Comparison of ENCODE assay signal across 18 mouse cellular contexts in the genomic region with DNA sequence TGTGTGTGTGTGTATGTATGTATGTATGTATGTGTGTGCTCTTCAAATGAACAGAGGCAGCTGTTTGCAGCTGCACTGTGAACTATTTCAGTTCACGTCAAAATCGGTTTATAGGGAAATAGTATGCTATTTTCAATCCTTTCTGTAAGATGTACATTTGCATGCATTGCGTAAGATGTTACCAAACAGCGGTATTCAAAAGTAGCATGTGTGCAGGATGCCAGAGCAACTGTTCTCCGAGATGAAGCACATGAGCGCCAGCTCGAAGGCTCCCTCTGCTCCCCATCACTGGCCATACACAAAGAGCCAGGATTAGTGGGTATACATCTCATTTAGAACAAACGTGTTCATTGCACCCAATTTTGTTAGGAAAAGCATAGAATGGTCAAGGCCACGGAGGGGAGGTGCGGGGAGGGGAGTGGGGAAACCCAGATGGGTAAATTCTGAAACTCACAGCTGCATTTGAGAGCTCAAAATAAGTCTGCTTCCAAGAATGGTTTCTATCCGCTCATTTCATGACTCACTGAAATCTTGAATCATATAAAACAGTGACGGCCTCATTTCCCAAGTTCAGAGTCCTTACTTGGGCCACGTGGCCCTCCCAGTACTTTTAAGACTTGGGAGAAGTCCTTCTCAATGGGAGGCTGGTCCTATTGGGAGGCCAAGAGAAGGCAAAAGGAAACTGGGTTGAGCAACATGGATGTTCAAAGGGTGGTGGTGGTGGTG. TPM values are rescaled to one million over a fixed set of nuclear protein-coding genes. Genes with fewer than 3 reads are reported as not detected.
DNase-seq lines count a peak whose midpoint lies in the region; ATAC-seq and TF ChIP-seq lines count a peak whose summit lies in the region.
"Had no signal": no experiment of that assay in that cellular context is flagged by ENCODE, and none has a peak within 500 bp of the region (broad histone marks: within the 10 kb centered on the region; RNA-seq: fewer than 3 reads in every experiment).

No protein-coding gene starts in this region.

- peak; percentile 61 for DNase-seq in heart, adult 11 months
- peak; percentile 95 for DNase-seq in A20 (ENCODE audit: low read depth, low spot score)
- peak; percentile 62 to 68 for DNase-seq in frontal cortex, adult 2 months (ENCODE audit: extremely low spot score in 1 of 2, low spot score in 1 of 2)
- no peak for DNase-seq in cerebellum, adult 9-11 months
- DNase-seq in liver, postnatal 0 days: no peak
- DNase-seq in cerebellum, adult 11 months: no peak
- DNase-seq: adrenal gland, postnatal 14 days; cerebellum, adult 11-12 months; heart, postnatal 36 days; liver, embryonic 13.5 days; thymus, adult 2 months had no signal

- H3K27me3 ChIP-seq in heart, embryonic 11.5 days (ENCODE audit: control insufficient read depth, insufficient read depth, low read length): no peaks in the 10 kb centered on the region
- no peaks in the 10 kb centered on the region for H3K27me3 ChIP-seq in liver, postnatal 0 days (ENCODE audit: insufficient read depth, low read length)
- H3K27me3 ChIP-seq: liver, embryonic 13.5 days; midbrain, embryonic 15.5 days had no signal

- H3K4me1 ChIP-seq in heart, embryonic 11.5 days (ENCODE audit: control insufficient read depth, insufficient read depth, low read length): no peaks in the 10 kb centered on the region
- no peaks in the 10 kb centered on the region for H3K4me1 ChIP-seq in liver, postnatal 0 days (ENCODE audit: insufficient read depth)
- H3K4me1 ChIP-seq: limb, embryonic 10.5 days; midbrain, embryonic 15.5 days; neural tube, embryonic 13.5 days had no signal

- no peak for TF ChIP-seq EP300 in liver, postnatal 0 days (IDR thresholded peaks at IDR 0.05; ENCODE audit: low read depth)

- H3K36me3 ChIP-seq in heart, embryonic 11.5 days (ENCODE audit: control insufficient read depth, insufficient read depth, low read length): 0 out of 2 replicates have a peak, but pooled peaks cover under 1% of the 10 kb centered on the region
- H3K36me3 ChIP-seq in liver, postnatal 0 days (replicated peaks; ENCODE audit: insufficient read depth, low read length): peaks cover 13% of the 10 kb centered on the region; the same call in 1 of the 2 replicates

- no peaks in the 10 kb centered on the region for H3K9me3 ChIP-seq in heart, embryonic 11.5 days (replicated peaks; ENCODE audit: control insufficient read depth, low read length)
- no peaks in the 10 kb centered on the region for H3K9me3 ChIP-seq in liver, postnatal 0 days (ENCODE audit: low read length)
- H3K9me3 ChIP-seq: G1E; limb, embryonic 10.5 days; liver, embryonic 13.5 days; midbrain, embryonic 15.5 days; neural tube, embryonic 13.5 days had no signal

- WGBS in heart, embryonic 11.5 days (ENCODE audit: insufficient replicate concordance): 86% methylated on average over 13 of the region's 13 CpGs
- WGBS in liver, postnatal 0 days (ENCODE audit: insufficient replicate concordance): 74% methylated on average over 13 of the region's 13 CpGs

- no peak for TF ChIP-seq CTCF in liver, postnatal 0 days (IDR thresholded peaks at IDR 0.05; ENCODE audit: low read depth)

- ATAC-seq in heart, embryonic 11.5 days (replicated peaks; ENCODE audit: insufficient number of reproducible peaks, low FRiP score, low TSS enrichment): no peak
- ATAC-seq in megakaryocyte, adult 5-6 weeks (ENCODE audit: poor library complexity, severe bottlenecking): peak; percentile 52
- no peak for ATAC-seq in liver, postnatal 0 days
- ATAC-seq: midbrain, embryonic 15.5 days had no signal

- no peak overlapping the region for H3K4me2 ChIP-seq in heart, embryonic 11.5 days
- no peak overlapping the region for H3K4me2 ChIP-seq in liver, postnatal 0 days (ENCODE audit: low read depth, low read length)
- H3K4me2 ChIP-seq: liver, embryonic 13.5 days; midbrain, embryonic 15.5 days; neural tube, embryonic 13.5 days had no signal

- H3K4me3 ChIP-seq in heart, embryonic 11.5 days (ENCODE audit: low read depth, low read length): no peak overlapping the region
- H3K4me3 ChIP-seq in liver, postnatal 0 days (ENCODE audit: low read depth, low read length): no peak overlapping the region
- H3K4me3 ChIP-seq: limb, embryonic 10.5 days; liver, embryonic 13.5 days; midbrain, embryonic 15.5 days; neural tube, embryonic 13.5 days had no signal

- no peak overlapping the region for H3K27ac ChIP-seq in heart, embryonic 11.5 days (ENCODE audit: low read depth, low read length)
- H3K27ac ChIP-seq in liver, postnatal 0 days (ENCODE audit: low read depth): no peak overlapping the region
- H3K27ac ChIP-seq: kidney, postnatal 0 days; limb, embryonic 10.5 days; liver, embryonic 13.5 days; midbrain, embryonic 15.5 days; neural tube, embryonic 13.5 days had no signal

- H3K9ac ChIP-seq in heart, embryonic 11.5 days (ENCODE audit: low read depth, low read length): no peak overlapping the region
- H3K9ac ChIP-seq in liver, postnatal 0 days (replicated peaks): no peak overlapping the region
- H3K9ac ChIP-seq: liver, embryonic 13.5 days; midbrain, embryonic 15.5 days; neural tube, embryonic 13.5 days had no signal

RNA-seq across cellular contexts. Expression of a gene that starts 15.2 kb away (rescaled TPM):
- 3.5 and 6.7 TPM in 2 replicates for polyA plus RNA-seq in heart, embryonic 11.5 days (2014; fragmentation: Nextera tagmentation; extraction: Ambion mirVana)
- 11.9 and 12.3 TPM in 2 replicates for polyA plus RNA-seq in frontal cortex, adult 2 months (2012; rRNA removed)
- total RNA-seq in megakaryocyte, adult 5-6 weeks (2015): 3.9 and 6.2 TPM in 2 replicates
- total RNA-seq in megakaryocyte, adult 5-6 weeks (2017): 2.5 and 4.6 TPM in 2 replicates
- 5.5 and 5.6 TPM in 2 replicates for polyA plus RNA-seq in liver, postnatal 0 days (2015; fragmentation: Nextera tagmentation; extraction: Ambion mirVana)

RNA-seq across cellular contexts. Expression of a gene that starts 45.6 kb away (rescaled TPM):
- 60.8 and 67.6 TPM in 2 replicates for polyA plus RNA-seq in heart, embryonic 11.5 days (2014; fragmentation: Nextera tagmentation; extraction: Ambion mirVana)
- polyA plus RNA-seq in frontal cortex, adult 2 months (2012; rRNA removed): 92.1 and 92.3 TPM in 2 replicates
- total RNA-seq in megakaryocyte, adult 5-6 weeks (2015): 66.3 TPM in 2 replicates
- 64.8 and 73.3 TPM in 2 replicates for total RNA-seq in megakaryocyte, adult 5-6 weeks (2017)
- 66.8 and 75.7 TPM in 2 replicates for polyA plus RNA-seq in liver, postnatal 0 days (2015; fragmentation: Nextera tagmentation; extraction: Ambion mirVana)

Comparison
In these comparisons a context has a peak if more than half of its experiments do, and no peak if none do; other contexts are left out.
1. DNase-seq: peak in heart, adult 11 months (single experiment), A20 (single experiment) and frontal cortex, adult 2 months (2 of 2); none in cerebellum, adult 9-11 months (single experiment), liver, postnatal 0 days (single experiment) and cerebellum, adult 11 months (single experiment).